Mouse (Mus musculus) layer of hippocampus, postnatal 36 days (tissue): ENCODE data around the gene Cops7a. TPM values are rescaled to one million over a fixed set of nuclear protein-coding genes. Genes with fewer than 3 reads are reported as not detected.

Source experiments
- DNase-seq, 2 experiments: peaks; one replicate each; pipeline ENCODE4 v3.0.0; 2022
- total RNA-seq, 2 experiments: library from RNA; stranded (reverse); gene quantifications; 2 replicates each; pipeline ENCODE4 v1.2.3; 2021

The Cops7a gene
- total RNA-seq = 100 to 1,000 TPM; 149 TPM

DNA sequence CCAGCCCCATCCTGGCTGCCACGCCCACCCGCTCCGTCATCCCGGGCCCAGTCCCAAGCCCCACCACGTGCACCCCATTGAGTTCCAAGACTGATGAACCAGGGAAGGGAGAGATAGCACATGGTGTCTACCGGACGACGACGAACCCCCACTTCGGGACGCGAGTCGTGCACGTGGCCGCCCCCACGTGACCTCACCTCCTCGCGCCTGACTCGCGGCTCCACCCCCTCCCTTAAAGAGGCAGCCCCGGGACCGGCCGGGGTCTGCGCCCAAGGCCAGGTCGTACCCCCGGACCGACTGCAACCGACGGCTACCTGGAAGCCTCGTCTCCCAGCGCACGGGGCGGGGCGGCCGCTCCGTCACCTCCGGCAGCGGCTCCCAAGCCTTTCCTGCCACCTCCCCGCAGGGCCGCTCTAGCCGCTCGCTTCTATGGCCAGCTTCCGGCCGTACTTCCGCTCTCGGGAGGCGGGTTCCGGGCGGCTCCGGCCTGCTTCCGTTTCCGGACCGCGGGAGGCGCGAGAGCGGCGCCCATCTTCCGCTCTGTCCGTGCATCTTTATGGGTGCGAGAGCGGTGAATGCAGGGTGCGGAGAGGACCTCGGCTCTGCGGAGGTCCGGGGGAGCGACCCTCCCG lies at the start of gene Cops7a:
Cops7a (minus strand) TSS at position 451 of the 632 bp plus-strand sequence.
- DNase-seq = peak; percentile 96

DNA sequence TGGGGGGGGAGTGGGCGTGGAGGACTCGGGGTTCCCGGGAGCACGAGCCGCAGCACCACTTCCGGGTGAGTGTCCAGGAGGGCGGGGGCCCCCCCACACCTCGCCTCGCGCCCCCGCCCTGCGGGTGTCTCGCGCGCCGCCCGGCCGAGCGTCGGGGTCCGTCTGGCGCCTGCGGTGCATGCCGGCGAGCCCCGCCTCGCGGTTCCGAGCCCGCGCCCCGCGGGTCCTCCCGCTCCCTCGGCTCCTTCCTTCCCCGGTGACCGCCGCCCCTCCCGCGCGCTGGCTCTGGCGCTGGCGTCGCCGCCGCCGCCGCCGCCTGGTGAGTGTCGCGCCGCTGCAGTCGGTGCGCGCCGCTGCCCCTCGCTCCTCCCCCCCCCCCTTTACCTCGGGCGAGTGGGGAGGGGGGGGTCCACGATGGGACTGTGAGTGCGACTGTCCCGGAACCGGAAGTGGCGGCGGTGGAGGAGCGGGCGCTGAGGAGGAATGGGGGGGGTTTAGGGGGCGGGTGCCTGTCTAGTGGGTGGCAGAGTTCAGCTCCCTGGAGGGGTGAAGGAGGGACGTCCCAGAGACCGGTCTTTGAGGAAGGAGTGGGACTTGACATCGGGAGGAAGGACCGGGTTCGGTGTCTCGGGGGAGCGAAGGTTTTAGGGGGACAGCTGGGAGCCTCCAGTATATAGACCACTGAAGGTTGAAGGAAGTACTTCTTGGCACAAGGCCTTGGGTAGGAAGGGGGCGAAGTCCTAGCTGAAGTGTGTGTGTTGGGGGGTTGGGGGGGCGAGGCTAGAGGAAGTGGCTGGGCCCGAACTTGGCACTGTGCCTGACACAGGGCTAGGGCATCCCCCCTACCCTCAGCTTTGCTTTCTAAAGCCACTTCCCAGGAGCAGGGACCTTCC lies 44.1 kb upstream of the Cops7a start:
- peak; percentile 64 to 69 for DNase-seq

DNA sequence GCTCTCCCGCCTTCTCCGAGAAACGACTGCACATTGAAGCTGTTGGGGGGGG lies 43.6 kb upstream of the Cops7a start, which contains the start of gene Zfp384:
Zfp384 (plus strand) TSS at position 17 of the 52 bp plus-strand sequence.
- no peak for DNase-seq

DNA sequence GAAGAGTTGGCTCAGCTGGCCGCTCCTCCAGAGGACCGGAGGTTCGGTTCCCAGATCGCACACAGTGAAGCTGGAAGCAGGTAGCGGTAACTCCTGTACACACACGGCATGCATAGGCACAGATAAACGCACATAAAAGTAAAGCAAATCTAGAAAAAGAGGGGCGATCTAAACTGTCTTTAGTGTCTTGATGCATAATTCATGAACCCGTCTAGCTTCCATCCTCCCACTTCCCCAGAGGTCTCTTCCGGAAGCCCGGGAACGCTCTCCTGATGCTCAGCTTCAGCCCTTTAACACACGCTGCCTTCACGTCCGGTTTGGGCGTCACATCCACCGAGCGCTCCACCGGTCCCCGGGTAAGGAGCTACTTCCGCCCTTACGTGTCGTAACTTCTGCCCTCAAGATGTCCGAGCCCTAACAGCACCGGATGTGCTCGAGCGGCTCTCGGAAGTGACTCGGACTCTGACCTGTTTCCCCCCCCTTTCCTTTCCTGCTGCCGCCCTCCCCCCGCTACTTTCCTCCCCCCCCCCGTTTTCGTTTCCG lies 43.3 kb upstream of the Cops7a start:
- peak; percentile 98 to 99 for DNase-seq

DNA sequence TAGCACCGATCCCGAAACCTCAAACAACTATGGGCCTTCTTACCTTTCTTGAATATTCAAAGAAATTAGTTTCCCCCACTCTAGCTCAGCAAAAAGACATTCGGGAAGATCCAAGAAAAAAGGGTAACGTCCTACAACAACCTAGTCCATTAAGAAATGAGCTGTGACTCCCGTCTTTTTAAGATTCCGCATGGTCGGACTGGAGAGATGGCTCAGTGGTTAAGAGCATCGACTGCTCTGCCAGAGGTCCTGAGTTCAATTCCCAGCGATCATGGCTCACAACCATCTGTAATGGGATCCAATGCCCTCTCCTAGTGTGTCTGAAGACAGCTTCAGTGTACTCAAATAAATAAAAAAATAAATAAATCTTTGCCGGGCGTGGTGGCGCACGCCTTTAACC lies 42.7 kb upstream of the Cops7a start:
- no peak for DNase-seq

DNA sequence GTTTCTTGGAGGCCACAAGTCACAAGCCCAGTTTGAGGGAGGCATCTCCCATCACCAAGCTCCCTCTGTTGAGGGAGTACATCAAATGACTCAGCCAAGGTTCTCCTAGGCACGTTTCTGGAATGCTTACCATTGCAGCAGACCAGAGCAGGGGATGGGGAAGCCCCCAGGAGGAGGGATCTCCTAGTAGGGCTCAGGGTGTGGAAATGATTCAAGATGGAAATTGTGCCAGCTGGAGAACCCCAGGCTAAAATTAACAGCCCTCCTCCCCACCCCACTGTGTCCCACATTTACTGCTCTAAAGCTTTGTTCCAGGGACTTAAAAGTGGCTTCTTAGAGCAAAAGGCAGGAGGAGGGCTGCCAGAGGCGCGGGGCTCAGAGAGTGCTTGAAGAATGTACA lies 39.7 kb upstream of the Cops7a start:
- DNase-seq = no peak

DNA sequence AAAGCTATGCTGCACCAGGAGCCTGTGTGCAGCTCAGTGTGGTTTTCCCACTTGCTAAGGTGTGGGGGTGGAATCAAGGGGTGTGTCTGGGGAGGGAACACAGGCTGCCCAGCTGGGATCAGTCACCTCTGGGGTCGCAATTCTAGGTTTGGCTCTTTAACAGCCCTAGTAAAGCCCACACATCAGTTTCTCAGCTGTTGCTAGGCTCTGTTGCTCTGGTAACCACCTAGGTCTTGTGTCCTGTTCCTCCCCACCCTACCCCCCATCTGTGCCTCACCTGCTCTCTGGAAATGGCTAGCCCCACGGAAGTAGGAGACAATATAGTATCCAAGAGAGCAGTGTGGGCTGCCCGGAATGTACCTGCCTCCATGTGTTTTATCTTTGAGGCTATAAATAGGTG lies 38.4 kb upstream of the Cops7a start:
- no peak for DNase-seq

DNA sequence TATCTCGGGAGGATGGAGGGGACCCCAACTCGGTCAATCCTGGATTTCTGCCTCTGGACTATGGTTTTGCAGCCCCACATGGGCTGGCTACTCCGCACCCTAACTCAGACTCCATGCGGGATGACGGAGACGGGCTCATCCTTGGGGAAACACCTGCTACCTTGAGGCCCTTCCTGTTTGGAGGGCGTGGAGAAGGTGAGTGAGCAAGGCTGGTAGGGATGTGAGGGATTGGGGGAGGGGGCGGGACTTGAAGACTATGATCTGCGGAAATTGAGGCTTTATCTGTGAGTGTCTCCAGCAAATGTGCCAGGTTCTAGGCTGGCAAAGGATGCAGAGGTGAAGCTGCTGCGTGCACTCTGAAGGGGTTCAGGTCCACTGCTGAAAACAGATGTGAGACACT lies 34.2 kb upstream of the Cops7a start:
- DNase-seq = no peak

DNA sequence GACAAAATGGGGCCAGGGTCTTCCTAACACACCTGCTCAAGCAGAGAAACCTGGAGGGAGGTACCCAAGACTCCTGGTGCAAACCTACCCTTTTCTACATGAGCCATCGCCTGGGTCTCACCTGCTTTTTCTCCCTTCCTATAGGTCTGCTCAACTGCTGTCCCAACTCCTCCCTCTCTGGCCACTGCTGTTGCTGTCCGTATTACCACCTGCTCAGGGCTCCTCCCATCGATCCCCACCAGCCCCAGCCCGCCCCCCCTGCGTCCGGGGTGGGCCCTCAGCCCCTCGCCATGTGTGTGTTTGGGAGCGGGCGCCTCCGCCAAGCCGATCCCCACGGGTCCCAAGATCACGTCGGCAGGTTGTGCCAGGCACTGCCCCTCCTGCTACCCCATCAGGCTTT lies 33.8 kb upstream of the Cops7a start:
- no peak for DNase-seq

DNA sequence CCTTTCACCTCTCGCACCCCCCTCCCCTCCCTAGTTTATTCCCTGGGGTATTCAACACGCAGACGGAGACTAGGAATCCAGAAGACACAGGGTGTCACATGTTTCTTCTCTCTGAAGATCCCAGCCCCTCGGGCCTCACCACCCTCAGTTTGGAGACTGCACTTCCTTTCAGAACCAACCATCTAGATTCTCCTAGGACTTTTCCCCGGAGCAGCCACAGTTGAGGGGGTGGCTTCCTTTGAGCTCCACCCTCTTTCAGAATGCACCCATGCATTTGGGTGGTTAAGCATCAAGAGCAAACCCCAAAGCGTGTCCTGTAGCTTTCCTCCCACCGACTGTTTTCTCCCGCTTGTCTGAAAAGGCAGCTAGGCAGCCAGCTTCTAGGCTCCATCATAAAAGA lies 32.7 kb upstream of the Cops7a start:
- DNase-seq = no peak

DNA sequence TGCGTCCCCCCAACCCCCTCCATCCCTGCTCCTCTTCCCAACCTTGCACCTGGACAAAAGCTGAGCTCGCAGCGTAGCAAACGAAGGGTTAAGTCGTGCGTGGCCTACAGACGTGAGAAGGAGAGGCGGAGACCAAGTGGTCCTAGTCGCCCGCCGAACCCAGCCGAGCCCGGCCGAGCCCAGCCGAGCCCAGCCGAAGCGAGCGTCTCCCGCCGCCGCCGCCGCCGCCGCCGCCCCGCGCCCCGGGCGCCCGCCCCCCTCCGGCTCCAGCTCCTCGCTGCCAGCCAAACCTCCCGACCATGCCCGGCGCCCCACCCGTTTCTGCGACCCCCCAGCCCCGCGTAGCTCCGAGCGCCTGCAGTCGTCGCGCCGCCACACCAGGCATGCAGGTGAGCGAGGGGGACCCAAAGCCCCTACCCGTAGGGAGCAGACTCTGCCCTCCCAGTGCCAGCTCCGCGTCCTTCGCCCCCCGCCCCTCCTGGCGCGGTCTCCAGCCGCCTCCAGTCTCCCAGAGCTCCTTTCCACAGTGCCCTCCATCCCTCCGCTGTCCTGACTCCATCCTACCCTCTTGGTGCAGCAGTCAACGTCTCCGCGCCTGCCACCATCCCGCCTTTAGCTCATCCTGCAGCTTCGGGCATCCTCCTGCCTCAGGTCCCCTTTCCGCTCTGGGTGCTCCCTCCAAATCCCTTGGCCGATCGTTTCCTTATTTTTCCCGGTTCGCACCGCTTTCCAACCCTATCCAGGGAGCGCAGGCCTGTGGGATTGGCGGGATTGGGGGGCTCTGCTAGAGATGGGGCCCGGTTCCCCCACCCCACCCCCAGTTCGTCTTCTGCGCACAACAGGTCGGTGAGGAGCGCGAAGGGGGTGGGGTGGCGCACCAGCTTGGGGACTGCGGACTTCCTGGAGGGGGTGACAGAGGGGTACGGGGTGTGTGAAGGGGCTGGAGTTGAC lies 31.5 kb upstream of the Cops7a start, which contains the start of gene Pianp:
Pianp (plus strand) TSS at position 144 of the 951 bp plus-strand sequence.
- DNase-seq = peak; percentile 77 to 79

DNA sequence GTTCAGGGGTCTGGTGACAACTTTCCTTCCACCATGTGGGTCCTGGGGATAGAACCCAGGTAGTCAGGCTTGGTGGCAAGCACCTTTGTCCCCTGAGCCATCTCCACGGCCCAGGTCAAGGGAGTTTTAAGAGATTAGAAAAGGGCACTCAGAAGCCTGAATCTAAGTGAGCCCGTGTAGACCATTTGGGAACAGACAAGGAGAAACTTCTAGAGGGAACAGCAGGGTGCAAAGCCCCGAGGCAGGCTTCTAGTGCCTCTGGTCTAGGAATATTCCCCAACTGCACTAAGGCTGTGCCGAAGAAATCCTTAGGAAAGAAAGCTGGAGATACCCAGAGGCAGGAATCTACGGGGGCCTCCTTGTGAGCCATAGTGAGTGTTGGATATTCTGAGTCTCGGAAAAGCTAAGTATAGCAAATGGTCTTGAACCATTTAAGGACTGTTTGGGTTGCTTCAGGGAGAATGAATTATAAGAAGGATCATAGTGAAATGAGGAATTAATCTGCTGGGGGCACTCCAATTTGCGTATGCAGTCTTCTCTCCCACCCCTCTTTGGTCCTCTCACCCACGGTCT lies 30.6 kb upstream of the Cops7a start:
- DNase-seq = no peak

DNA sequence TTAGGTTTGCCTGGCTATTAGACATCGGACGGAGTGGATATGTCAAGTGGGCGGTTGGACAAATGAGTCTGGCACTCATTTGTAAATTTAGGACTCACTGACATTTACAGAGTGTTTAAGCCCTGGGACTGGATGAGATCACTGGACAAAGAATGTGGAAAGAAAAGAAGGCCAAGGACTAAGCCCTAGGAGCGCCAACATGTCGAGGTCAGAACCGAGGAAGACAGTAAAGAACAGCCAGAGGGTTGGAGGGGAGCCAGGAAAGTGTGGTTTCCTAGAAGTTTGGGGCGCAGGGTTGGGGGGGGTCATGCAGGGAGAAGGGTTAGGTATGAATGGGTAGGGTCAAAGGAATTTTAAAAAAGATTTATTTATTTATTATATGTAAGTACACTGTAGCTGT lies 29.9 kb upstream of the Cops7a start:
- no peak for DNase-seq

DNA sequence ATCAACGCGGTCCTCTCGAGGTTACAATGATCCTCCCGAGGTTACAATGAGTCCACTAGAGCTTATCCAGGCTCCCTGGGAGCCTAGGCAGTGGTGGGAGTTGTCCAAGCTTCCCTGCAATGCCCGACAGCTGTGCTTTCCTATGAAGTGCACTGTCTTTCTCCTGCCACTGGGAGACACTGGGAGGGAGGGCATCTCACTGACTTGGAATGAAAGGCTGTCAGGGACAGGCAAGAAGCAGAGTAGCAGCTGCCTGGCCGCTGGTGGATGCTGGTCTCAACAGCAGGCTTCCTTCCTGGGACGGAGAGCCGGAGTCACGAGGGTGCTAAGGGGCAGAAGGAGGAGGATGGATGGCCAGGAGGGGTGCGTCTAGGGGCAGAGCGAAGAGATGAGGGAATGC lies 28.5 kb upstream of the Cops7a start:
- no peak for DNase-seq

DNA sequence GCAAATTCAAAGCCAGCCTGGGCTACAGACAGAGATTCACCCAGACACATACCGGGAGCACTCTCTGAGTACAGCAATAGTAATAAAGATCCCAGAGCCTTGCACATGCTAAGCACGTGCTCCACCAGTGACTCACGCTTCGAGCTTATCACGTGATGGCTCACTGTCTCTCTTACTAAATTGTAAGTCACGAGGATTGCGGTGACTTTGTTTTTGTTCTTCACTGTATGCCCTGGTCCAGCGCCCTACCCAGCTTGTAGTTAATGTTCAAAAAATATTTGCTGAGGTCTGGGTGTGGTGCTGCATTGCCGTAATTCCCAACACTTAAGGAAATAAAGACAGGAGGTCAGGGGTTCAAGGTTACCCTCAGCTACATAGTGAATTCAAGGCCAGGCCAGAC lies 28.0 kb upstream of the Cops7a start:
- no peak for DNase-seq

DNA sequence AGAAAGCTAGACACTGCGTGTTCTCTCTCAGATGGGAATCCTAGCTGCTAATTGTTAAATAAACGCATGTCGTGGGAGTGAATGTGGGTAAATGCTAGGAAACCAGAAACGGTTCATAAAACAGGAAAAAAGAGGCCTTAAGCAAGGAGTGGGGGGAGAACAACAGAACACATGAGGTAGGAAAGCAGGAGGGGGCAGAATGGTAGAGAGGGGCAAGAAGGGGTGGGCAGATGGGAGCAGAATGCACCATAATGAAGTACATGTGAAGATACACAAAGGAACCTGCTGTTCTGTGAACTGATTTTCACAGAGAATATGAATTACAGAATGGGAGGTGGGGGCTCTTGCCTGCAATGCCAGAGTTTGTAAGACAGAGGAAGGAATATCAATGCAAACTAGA lies 26.9 kb upstream of the Cops7a start:
- no peak for DNase-seq

DNA sequence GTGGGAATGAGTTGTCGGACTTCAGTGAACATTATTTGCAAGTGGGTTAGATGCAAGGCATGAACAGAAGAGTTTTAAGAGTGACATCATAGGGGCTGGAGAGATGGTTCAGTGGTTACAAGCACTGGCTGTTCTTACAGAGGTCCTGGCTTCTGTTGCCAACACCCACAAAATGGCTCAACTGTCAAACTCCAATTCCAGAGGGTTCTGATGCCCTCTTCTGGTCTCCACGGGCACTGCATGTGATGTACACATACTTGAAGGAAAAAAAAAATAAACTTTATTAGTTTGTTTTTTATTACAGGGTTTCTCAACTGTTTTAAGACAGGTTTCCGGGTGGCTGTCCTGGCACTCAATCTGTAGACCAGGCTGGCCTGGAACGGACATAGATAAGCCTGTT lies 2.4 kb upstream of the Cops7a start:
- DNase-seq = no peak

DNA sequence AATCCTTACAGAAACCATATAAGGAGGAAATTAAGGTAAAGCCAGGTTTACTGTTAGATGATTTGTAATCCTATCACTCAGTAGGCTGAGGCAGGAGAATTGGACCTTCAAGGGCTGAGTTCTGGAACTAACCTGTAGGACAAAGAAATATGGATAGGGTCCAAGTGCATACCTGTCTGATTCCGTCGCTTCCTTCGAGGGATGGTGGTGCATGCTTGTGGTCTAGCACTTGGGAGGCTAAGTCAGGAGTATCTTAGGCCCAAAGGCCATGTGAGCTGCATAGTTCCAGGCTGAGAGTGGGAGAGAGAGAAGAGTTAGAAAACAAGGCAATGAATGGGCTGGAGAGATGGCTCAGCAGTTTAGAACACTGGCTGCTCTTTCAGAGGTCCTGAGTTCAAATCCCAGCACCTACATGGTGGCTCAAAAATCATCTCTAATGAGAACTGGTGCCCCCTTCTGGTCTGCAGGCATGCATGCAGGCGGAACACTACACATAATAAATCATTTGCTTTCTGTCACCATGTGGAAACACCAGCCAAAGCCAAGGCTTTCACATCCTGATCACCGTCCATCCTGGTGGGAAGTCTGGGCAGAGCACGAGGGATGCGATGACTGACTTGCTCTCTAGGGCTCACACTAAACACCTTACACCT lies 1.3 kb upstream of the Cops7a start:
- no peak for DNase-seq

DNA sequence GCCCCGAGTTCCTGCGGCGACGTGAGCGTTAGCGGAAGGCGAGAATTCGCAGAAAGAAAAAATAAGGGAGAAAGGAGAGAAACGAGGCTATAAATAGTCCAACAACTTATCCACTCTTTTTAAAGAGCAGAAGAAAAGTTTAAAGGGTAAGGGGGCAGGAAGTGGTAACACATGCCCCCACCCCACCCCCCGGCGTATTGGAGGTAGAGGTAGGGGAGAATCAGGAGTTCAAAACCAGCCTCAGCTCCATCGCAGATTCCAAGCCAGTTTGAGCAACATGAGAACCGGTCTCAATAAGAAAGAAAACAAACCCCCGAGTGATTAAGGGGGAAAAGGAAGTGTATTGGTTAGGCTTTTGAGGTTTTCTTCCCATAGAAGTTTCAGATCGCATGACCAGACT lies 409 bp upstream of the Cops7a start:
- no peak for DNase-seq

DNA sequence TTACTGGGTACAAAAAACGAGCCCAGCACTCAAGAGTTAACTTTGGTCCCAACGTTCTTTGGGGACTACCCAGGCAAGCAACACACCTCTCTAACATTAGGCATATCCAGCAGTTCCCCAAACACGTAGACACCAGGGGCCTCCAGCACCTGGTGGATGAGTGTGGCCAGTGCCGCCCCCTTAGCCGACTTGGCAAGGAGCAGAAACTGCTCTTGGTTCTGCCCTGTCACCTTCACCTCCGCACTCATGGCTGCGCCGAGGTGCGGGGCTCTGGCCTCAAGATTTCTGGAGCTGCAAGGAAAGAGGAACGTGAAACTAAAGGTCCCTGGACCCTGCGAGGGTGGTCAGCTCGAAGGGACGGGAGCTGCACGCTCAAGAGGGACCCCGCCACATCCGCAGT lies 700 bp downstream of the Cops7a start:
- no peak for DNase-seq

DNA sequence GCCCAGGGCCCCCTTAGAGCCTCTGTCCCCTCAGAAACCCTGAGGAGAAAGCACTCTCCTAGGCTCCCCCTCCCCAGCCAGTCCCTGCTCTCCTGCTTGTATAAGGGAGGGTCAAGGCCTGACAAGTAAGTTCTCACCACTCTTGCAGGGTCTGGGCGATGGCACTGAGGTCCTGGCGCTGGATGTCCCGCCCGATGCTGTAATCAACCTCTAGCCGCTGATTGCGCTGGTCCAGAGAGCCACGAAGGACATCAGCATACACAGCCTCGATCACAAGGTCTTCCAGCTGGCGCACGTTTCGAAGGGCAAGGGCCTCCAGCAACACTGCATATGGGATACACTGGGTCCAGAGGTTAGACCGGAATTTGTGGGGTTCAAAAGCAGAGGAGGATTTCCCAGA lies 4.3 kb downstream of the Cops7a start:
- no peak for DNase-seq

DNA sequence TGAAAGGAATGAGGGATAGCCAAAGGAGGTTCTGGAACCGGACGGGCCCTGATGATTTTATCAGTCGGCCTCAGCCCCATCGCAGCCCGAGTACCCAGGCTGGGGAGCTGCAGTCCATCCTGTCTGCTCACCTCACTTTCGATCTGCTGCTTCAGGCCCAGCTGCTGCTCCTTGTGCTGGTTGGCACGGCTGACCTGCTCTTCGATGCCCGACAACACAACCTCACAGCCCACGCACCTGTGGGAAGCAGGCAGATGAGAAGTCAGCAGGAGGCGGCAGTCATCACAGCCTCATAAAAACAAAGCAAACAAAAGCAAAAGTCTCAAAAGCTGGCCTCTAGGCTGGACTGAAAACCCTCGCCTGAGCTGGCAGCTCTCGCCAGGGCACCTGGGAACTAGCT lies 5.4 kb downstream of the Cops7a start:
- DNase-seq = no peak
